Mouse (Mus musculus): Measurements from ENCODE around the gene Prkch.

Prkch gene

DNA sequence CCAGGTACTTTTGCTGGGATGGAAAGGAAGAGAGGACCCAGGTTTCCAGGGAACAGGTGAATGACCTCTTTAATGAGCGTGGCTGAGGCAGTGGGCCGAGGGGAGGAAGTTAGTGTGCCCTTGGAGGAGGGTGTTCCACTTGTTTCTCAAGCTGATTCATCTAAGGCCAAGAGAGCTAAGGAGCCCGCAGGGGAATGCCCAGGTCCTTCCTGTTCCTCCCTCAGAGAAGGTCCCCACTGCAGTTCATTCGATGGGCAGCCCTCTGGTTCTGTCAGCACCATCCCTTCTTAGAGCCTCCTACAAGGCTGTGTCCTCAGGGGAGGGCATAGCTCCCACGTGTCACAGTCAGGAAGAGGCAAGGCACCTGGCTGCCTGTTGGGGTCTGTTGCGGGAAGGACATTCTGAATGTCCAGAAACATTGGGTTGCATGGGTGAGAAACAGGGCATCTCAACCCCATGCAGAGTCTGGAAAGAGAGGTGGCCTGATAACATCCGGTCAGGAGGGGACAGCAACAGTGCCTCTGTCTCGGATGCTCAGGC lies 26.3 kb downstream of the Prkch start:
- DNase-seq (ENCODE audit: low spot score in 2 of 2) = no peak

DNA sequence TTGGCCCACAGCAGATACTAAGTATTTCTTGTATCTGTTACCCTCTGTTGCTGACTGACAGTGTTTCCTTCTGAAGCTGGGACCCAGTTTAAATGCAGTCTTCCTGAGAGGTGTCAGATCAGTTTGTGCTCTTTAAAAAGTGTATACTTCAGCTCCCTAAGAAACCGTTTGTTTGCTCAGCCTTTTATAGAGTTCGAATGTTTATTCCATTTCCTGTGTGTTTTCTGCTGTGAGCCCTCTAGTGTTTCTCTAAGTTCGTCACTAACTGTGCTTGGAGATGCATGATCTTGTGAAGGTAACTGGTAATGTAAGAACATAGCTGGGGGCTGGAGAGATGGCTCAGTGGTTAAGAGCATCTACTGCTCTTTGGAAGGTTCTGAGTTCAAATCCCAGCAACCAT lies 27.1 kb downstream of the Prkch start:
- DNase-seq (ENCODE audit: low spot score in 2 of 2) = no peak

DNA sequence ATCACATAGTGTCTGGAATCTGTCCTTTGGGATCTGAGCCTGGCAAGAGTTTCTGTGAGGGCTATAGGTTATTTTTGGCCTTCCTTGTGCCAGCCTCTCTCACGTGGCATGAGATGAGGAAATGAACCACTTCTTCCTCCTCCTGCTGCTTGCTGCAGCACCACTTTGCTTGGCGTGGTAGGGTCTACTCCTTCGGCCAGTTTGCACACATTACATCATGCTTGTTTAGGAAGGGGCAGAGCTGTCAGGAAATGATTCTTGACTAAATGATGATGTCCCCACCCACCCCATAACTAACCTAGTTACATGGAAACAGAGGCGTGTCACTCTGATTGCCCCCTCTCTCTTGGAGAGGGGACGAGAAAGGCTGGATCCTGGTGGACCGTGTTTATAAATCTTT lies 28.6 kb downstream of the Prkch start:
- peak in 1 of 2 experiments; percentile 53 for DNase-seq (ENCODE audit: low spot score in 2 of 2)

DNA sequence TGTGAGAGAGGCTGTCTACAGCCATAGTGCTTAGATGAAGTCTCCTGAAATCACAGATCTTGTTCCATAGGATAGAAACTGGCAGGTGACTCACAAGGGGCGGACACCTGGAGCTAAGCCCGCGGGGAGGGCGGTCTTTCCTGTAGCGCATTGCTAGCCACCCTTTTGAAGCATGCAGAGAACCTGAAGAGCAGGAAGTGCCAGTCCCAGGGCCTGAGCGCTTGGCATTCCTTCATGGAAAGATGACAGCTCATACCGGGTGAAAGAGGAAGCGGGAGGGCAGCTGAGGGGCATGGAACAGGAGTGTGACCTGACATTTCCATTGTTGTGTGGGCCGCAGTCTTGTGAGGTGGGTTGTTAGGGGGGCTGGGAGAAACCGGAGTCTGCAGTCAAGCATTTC lies 33.1 kb downstream of the Prkch start:
- peak; percentile 39 to 67 for DNase-seq (ENCODE audit: low spot score in 2 of 2)

DNA sequence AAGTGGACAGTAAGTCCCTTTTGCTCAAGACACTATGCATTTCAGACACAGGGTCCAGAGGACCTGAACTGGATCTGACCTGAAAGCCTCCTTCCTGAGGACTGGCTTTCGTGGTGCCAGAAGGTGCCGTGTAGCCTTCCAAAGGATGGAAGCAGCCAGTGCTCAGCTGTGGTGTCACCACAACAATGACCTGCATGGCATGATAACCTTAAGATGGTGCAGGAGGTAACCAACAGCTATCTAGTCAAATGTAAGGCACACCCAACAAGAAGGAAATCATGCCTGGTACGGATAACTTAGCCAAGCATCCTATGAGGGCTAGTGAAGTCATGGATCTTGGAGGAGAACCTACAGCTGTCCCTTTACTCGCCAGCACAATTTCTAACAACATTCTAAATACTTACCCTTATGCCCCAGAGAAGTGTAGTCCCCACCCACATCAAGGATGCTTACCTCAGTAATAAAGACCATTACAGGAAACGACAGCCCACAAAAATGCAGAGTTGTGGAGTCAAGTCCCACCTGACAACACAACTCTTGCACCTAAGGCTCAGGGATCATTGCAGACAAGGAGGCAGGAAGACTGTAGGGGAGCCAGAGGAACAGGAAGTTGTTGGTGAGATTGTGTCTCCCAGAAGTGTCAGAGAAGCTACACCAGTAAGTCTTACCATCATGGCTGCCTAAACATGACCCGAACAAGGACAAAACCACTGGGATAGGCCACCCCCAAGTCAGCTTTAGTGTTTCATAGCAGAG lies 40.9 kb downstream of the Prkch start:
- no peak for DNase-seq (ENCODE audit: low spot score in 2 of 2)

DNA sequence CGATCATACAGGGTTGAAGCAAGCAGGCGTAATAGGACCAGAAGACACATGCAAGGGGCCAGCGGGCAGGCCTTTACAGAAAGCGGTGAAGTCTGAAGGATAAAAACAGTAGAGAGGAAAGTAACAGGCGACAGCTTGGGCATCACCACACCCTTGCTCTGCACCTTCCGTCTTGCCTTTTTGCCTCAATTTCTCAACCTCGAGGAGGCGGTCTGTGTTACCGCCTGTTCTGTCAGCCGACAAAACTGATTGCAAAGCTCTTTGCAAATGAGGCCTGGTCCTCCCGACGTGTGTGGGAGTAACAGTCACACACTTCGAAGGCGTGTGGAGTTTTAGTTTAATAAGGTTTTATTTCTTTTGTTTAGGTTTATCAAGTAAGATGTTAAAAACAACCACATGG lies 43.3 kb downstream of the Prkch start:
- DNase-seq (ENCODE audit: low spot score in 2 of 2) = no peak

DNA sequence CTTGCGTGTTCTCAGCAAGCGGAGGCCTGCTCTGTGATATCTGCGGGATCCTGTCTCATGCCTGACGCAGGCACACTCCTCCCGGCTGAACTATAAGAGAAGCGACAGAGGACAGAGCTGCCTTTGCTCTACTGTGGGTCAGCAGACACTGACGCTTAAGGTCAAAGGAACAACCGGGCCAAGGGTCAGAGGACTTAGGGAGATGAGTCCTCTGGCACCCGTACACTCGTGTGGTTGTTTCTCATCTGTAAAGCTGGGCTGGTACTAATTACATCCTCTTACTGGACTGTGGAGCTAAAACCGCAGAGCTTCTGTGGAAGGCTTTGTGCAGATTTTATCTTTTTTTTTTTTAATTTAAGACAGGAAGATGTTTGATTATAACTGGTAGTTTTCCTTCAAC lies 46.0 kb downstream of the Prkch start:
- no peak for DNase-seq (ENCODE audit: low spot score in 2 of 2)

DNA sequence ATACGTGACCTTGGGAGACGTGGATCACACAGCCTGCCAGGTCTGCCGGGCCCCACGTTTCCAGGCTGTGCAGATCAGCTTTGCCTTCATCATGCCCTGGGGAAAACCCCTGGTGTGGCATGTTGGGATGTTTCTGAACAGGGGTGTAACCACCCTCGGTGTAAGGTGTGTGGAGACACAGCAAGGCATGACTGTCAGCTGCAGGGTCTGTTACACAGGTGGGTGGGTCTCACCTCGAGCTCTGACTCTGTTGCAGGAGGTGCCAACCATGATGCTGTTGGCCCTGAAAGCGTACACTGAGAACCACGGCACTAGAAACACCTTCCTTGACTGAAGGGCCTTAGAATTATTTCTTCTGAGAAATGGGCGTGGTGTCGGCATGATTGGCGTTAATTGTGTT lies 46.6 kb downstream of the Prkch start:
- no peak for DNase-seq (ENCODE audit: low spot score in 2 of 2)

DNA sequence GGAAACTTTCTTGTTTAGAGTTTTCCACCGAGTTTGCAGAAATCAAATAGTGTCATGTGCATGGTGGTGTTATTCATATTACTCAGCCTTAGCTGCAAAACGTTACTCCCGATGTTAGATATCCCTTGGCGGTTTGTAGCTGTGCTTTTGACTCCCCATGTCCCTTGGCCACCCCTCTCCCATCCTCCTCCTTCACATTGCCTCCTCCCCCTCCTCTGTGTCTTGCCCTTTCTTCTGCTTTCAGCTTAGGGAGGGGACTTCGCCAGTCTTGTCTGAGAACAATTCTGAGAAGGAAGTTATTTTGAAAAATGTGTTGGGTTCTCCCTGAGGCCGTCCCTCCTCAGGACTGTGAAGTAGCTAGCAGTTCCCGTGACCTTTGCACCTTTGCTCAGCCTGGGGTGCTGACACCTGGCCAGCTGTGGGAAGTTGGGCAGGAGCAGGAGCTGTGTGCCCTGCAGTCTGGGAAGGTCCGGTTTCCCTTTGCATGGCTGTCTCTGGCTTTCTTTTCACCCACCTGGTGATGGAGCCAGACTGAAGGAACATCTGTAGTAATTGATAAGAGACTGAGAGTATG lies 48.2 kb downstream of the Prkch start:
- peak in 1 of 2 experiments; percentile 30 for DNase-seq (ENCODE audit: low spot score in 2 of 2)

DNA sequence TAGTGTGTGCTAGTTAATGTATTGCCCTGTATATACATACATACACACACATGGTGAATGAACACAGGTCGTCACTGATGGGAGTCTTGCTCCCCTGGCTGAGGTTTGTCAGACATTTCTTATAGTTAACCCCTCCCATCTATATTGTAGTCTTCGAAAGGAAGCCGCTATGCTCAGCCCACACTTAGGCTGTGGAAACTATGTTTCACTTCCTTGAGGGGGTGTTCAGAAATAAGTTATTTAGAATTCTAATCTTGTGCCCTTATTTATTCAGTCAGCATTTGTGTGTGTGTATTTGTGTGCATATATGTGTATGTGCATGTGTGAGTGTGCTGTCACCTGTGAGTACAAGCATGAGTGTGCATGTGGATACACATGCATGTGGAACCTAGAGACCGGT lies 49.1 kb downstream of the Prkch start:
- DNase-seq (ENCODE audit: low spot score in 2 of 2) = no peak

DNA sequence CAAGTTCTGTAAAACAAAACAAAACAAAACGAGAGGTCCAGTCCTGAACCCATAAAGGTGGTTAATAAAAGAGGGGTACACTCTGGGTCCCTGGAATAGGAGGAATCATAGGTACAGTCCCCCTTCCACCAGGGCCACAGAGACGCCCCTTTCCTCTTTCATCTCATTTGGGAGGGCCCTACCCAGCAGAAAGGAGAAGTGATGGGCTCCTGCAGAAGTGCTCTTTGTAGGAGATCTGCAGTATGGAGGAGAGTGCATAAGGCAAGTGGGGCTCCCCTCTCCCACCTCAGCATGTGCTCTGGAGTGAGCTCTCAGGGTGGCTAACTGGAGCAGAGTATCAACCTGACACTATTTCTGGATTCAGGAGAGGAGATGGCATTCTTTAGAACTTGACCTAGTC lies 55.0 kb downstream of the Prkch start:
- no peak for DNase-seq (ENCODE audit: low spot score in 2 of 2)

DNA sequence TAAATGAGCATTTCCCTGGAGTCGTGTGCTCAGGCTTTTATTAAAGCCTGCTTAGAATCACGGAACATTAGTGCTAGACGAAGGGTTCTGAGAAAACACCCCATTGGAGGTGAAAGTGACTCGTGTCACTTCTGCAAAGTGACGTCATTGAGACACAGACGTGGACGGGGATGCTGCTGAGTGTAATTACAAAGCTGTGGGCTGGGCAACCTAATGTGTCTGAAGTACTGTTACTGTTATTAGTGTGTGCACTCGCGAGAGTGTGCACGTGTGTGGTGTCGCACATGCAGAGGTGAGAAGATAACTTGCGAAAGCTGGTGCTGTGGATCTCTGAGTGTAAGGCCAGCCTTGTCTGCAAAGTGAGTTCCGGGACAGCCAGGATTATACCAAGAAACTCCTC lies 56.6 kb downstream of the Prkch start:
- DNase-seq (ENCODE audit: low spot score in 2 of 2) = no peak

DNA sequence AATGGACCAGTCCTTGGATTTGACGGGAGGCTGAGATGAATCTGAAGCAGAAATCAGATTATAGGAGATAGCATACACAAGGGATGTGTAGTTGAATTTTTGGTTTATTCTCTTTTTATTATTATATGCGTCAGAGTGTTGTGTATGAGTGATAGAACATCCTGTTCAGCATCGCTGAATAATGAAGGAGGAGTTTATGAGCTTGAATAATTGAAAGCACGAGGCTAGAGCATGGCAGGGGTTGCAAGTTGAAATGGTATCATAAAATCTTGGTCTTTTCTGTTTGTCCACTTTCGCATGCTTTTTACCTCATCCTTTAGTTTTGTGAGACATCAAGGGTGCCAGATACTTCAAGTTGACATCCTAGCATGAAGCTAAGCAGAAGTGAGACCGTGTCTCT lies 60.6 kb downstream of the Prkch start:
- DNase-seq (ENCODE audit: low spot score in 2 of 2) = no peak

DNA sequence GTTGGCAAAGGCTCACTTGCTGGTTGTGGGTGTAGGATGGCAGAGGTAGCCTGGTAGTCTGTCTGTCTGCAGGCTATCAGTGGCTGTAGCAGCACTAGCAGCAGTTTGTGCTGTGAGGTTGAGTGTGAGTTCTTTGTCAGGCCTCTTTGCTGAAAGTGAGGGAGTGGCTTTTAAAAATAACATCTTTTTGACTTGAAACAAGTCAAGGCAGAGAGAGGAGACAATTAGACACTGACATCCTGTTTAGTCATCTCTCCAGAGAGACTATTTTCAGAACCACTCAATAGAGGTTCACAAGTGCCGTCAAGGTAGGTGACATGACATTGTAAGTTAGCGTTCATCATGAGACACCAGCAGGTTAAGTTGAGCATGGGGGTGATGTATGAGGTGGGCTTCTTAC lies 63.1 kb downstream of the Prkch start:
- no peak for DNase-seq (ENCODE audit: low spot score in 2 of 2)

DNA sequence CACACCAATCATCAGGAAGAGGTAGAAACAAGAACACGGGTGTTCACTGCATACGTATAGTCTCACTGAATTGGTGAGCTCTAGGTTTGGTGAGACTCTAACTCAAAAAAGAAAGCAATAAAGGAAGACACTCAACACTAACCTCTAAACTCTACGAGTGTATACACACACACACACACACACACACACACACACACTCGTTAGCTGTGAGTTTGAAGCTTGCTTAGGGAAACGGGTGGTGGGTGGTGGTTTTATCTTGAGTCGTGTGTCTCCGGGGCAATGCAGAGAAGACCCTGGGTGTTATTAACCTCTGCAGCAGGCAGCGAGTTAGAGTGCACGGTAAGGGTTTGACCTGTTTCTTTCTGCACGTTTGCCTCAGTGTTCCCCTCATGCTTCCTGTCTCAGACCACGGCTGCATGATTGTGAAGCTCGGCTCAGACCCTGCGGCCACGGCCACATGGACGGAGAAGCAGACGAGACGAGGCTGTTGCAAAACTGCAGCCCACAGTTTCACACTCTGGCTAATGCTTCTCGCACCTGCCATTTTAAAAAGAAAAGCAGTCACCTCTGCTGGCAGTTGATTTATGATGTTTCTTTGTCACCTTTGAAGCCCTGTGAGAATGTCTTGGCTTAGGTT lies 72.1 kb downstream of the Prkch start:
- DNase-seq (ENCODE audit: low spot score in 2 of 2) = no peak

DNA sequence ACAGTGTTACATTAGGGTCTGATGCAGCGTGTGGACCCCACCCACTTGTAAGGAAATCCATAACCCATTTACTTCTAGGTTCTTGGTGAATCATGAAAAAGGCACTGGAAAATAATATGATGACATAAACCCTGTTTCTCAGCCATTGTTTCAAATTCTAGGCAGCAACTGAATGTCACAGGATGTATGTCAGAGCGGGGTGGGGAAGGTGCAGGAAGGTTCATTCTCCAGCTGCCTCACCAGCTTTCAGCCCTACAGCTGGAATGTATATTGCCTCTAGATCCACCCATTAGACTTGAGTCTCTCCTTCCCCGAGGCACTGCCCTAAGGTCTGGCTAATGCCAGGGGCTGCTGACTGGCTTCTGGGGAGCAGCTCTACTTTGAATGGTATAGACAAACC lies 78.8 kb downstream of the Prkch start:
- peak in 1 of 2 experiments; percentile 47 for DNase-seq (ENCODE audit: low spot score in 2 of 2)

DNA sequence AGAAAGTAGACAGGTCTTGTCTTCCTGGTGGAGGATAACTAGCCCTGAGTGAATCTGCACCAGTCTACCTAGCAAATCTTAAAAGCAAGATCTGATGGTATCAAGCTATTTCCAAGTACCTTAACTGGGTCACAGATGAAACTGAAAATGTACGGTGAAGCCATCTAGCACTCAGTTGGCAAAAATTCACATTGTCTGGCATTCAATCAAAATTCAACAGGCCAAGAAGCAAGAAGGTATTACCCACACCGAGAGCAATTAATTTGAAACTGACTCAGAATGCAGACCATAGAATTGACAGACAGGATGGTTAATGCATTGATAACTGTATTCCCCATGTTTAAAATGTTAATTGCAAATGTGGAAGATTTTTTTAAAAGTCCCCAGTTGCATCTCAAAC lies 82.1 kb downstream of the Prkch start:
- no peak for DNase-seq (ENCODE audit: low spot score in 2 of 2)

DNA sequence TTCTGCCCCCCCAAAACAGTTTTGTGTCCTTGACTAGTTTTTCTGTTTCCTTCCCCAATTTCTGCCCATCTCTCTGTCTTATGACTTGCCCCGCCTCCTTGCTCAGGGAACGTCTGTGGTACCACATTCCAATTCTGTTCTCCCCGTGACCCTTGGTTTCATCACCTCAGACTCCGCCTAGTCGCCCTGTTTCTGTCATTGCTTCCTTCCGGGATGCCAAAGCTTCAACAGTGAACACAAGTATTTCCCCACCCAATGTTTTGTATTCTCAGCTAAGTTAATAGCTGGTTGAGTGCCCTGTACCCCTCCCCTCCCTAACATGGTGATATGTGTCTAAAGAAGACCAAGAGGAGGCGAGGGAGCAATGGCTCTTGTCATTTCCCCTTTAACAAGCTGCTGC lies 83.0 kb downstream of the Prkch start:
- peak in 1 of 2 experiments; percentile 28 for DNase-seq (ENCODE audit: low spot score in 2 of 2)

DNA sequence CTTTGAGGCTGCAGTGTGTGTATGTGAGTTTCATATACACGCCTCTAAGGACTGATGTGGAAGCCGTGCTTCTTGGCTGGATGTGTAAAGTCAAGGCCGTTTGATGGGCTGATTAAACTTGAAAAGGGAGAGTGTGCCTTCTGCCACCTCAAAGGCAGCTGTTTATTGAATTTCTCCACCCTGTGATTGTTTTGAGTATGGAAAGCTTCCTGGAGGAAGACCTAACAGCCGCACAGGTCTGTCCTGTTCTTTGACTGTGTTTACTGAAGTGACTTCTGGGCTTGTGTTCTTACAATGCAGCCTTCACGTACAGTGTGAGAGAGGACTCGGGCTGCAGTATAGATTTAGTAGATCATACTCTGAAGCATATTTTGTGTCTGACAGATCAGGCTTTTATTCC lies 86.1 kb downstream of the Prkch start:
- DNase-seq (ENCODE audit: low spot score in 2 of 2) = peak in 1 of 2 experiments; percentile 59

DNA sequence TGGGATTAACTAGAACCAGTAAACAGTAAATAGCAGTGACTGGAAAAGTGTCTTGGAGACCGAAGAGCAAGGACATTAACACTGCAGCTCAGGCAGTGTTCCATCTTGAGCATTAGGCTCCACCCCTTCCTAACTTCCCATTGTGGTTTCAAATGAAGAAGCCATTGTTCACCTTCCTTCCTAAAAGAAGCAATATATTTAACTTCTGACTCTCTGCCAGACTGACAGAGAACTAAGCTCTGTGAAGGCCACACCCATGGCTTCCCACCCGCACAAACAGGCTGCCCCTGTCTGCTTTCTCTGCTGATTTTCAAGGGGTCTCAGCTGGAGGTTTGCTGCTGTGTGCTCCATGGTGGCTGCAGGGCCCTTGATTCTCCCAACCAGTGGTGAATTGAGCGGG lies 86.9 kb downstream of the Prkch start:
- peak; percentile 65 to 80 for DNase-seq (ENCODE audit: low spot score in 2 of 2)

DNA sequence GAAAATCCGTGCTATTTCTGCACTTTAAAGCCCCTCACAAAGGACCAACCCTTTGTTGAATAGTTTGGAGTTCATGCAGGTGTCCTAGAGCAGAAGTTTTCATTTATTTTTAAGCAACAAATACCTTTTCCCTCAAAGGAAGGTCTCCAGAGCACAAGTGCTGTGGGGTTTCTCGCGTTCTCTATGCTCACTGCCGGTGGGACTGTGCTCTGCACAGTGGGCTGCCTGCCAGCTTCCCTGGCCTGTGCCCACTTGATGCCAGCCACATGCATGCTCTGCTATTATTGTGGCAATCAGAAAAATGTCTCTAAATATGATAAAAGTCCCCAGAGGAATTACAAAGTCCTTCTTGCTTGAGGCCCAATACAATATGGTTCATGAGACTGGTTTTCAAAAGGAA lies 87.4 kb downstream of the Prkch start:
- no peak for DNase-seq (ENCODE audit: low spot score in 2 of 2)

DNA sequence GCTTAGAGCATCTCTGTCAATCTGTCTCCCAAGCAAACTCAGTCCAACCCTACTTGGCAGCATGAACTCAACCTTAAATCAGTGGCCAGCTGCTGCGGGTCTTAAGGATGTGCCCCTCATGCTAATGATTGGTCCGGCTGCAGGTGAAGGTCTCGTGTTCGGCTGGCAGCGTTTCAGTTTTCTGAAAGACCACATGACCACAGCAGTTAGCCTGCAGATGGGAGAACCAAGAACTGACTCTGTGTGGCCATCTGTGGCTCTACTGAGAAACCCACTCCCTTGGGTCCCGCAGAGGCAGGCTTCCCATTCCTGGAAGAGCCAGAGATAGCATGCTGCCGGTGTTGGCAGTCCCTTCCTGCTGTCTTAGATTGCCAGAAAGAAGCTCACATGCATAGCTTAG lies 89.2 kb downstream of the Prkch start:
- DNase-seq (ENCODE audit: low spot score in 2 of 2) = no peak

DNA sequence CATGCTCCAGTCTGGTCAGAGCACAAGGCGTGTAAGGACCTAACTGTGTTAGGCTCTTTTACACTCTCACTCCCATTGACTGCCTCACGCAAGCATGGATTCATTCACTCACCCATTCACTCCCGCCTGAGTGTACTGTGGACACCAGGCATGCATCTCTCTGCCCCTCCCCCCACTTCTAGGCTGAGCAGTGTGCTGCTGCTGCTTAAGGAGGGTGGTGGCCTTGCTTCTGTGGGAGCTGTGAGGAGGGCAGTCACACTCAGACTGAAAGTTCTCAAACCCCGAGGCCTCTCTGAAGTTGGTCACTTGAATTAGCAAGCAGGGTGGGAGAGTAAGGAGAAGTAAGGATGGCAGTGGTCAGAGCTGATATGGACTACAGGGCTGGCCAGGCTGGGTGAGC lies 90.6 kb downstream of the Prkch start:
- no peak for DNase-seq (ENCODE audit: low spot score in 2 of 2)
